Mouse (Mus musculus) embryonic facial prominence, embryonic 11.5 days (tissue): ENCODE measurements at regions not wholly inside any gene's neighbourhood (a gene's known extent, or its start where the extent isn't known, plus 50 kb on each side); places are given as distances from the start of the nearest gene placed in this dataset.

Experiments
- ATAC-seq: fragments of 200-750 bp; cut with Nextera tagmentation; replicated peaks from 2 replicates; pipeline ENCODE4 v1.8.0; 2017; ENCODE audit warnings: low read depth; ENCODE audit not compliant: insufficient number of reproducible peaks, low FRiP score, low TSS enrichment
- DNase-seq: peaks from one replicate; pipeline ENCODE4 v3.0.0-alpha.2; 2015; ENCODE audit warnings: low spot score
- H3K27ac ChIP-seq: fragments of 300-500 bp; sonication (generic); replicated peaks from 2 replicates; pipeline ENCODE4 v1.5.1; 2014; ENCODE audit warnings: mild to moderate bottlenecking, low read depth, low read length, control low read depth
- H3K27me3 ChIP-seq: fragments of 300-500 bp; sonication (generic); 2 replicates; pipeline ENCODE4 v1.6.1; 2014; ENCODE audit warnings: mild to moderate bottlenecking, low read length, moderate library complexity, mixed read lengths; ENCODE audit not compliant: control insufficient read depth, insufficient read depth
- H3K36me3 ChIP-seq: fragments of 300-500 bp; sonication (generic); replicated peaks from 2 replicates; pipeline ENCODE4 v1.6.1; 2014; ENCODE audit warnings: low read depth, mild to moderate bottlenecking, low read length, moderate library complexity, mixed read lengths; ENCODE audit not compliant: control insufficient read depth, insufficient read depth
- H3K4me1 ChIP-seq: fragments of 300-500 bp; sonication (generic); 2 replicates; pipeline ENCODE4 v1.6.1; 2014; ENCODE audit warnings: low read length, mixed read lengths; ENCODE audit not compliant: control insufficient read depth, insufficient read depth
- H3K4me2 ChIP-seq: fragments of 300-500 bp; sonication (generic); 2 replicates; pipeline ENCODE4 v1.6.1; 2014; ENCODE audit warnings: low read depth, mild to moderate bottlenecking, control low read depth, low read length, moderate library complexity
- H3K4me3 ChIP-seq: fragments of 300-500 bp; sonication (generic); 2 replicates; pipeline ENCODE4 v1.5.1; 2014; ENCODE audit warnings: low read depth, low read length, control low read depth
- H3K9ac ChIP-seq: fragments of 300-500 bp; sonication (generic); replicated peaks from 2 replicates; pipeline ENCODE4 v1.6.1; 2014; ENCODE audit warnings: mild to moderate bottlenecking, control low read depth, low read length
- H3K9me3 ChIP-seq: fragments of 300-500 bp; sonication (generic); replicated peaks from 2 replicates; pipeline ENCODE4 v1.6.1; 2016; ENCODE audit warnings: mild to moderate bottlenecking, low read length, inconsistent platforms, mixed read lengths; ENCODE audit not compliant: control insufficient read depth
- WGBS: fragments of 180-500 bp; shearing (Covaris S2); extraction: QIAGEN DNeasy Blood & Tissue Kit; methylation state at CpG from one replicate; pipeline ENCODE4 v1.1.7; 2014; 5-methylcytosine and 5-hydroxymethylcytosine counted together

GRCm38 (mm10) chr13:60427077-60427476 lies 174.7 kb upstream of the Dapk1 start:
- Histone ChIP-seq H3K36me3 (no peaks in the 10 kb centered on the region), H3K4me2 (no peak overlapping the region), H3K27me3 (no peaks in the 10 kb centered on the region; the same call in 1 of the 2 replicates), H3K4me1 (peaks cover 5% of the 10 kb centered on the region), H3K9me3 (no peaks in the 10 kb centered on the region), H3K4me3 (no peak overlapping the region), H3K9ac (no peak overlapping the region), H3K27ac (no peak overlapping the region)
- 52% methylated on average over 7 of the region's 7 CpGs for WGBS
- ATAC-seq (no peak), DNase-seq (no peak)

- Histone ChIP-seq H3K9ac (peak overlapping the region; percentile 7; the same call in 1 of the 2 replicates), H3K4me3 (no peak overlapping the region), H3K4me2 (no peak overlapping the region; the same call in 1 of the 2 replicates), H3K9me3 (no peaks in the 10 kb centered on the region), H3K27me3 (no peaks in the 10 kb centered on the region; the same call in 1 of the 2 replicates), H3K36me3 (no peaks in the 10 kb centered on the region), H3K27ac (0 out of 2 replicates have a peak overlapping the region, but pooled peaks have one; percentile 59), H3K4me1 (peaks cover 5% of the 10 kb centered on the region)
- ATAC-seq (no peak), DNase-seq (peak; percentile 27)
- 20% methylated on average over 12 of the region's 12 CpGs for WGBS
Observed at GRCm38 (mm10) chr13:60427755-60428385, 173.9 kb upstream of the Dapk1 start.

- no peaks in the 10 kb centered on the region for H3K9me3 ChIP-seq
- H3K9ac ChIP-seq, result no peak overlapping the region
- peaks cover 5% of the 10 kb centered on the region for H3K4me1 ChIP-seq
- no peaks in the 10 kb centered on the region; the same call in 1 of the 2 replicates for H3K27me3 ChIP-seq
- H3K4me3 ChIP-seq, result no peak overlapping the region
- H3K36me3 ChIP-seq, result no peaks in the 10 kb centered on the region
- DNase-seq, result no peak
- no peak overlapping the region for H3K27ac ChIP-seq
- ATAC-seq, result no peak
- H3K4me2 ChIP-seq, result no peak overlapping the region
- WGBS, result 68% methylated on average over 3 of the region's 3 CpGs
Observed at GRCm38 (mm10) chr13:60429148-60429547, 172.6 kb upstream of the Dapk1 start.

DNA sequence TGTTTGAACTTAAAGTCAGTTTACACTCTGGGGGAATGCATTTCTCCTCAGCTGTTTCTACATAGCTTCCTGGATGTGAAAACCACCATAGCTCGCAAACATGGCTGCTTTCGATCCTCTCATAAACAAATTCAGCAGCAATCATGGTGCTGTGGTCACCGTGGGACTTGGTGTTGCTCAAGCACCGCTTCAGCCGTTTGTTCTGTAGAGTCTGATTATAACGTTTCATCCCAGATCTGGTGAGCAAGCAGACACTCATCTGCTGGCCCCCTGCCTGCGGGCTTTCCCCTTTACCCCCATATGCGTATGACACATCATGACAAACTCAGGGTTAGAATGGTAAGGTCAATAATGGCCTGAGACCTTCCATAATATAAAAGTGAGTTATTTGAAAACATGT lies 170.3 kb upstream of the Dapk1 start:
- Histone ChIP-seq H3K36me3 (no peaks in the 10 kb centered on the region), H3K9me3 (no peaks in the 10 kb centered on the region), H3K4me2 (no peak overlapping the region), H3K9ac (no peak overlapping the region), H3K4me3 (no peak overlapping the region), H3K4me1 (peaks cover 5% of the 10 kb centered on the region; the same call in 1 of the 2 replicates), H3K27ac (no peak overlapping the region), H3K27me3 (no peaks in the 10 kb centered on the region; the same call in 1 of the 2 replicates)
- no peak for DNase-seq
- WGBS, result 85% methylated on average over 8 of the region's 8 CpGs
- no peak for ATAC-seq

- Histone ChIP-seq H3K4me2 (no peak overlapping the region), H3K36me3 (no peaks in the 10 kb centered on the region), H3K4me1 (no peaks in the 10 kb centered on the region), H3K27ac (peak overlapping the region; percentile 77), H3K4me3 (no peak overlapping the region), H3K9me3 (no peaks in the 10 kb centered on the region), H3K9ac (no peak overlapping the region), H3K27me3 (no peaks in the 10 kb centered on the region)
- 0 out of 2 replicates have a peak, but pooled peaks have one; percentile 44 for ATAC-seq
- 38% methylated on average over 11 of the region's 11 CpGs for WGBS
- peak; percentile 73 for DNase-seq
Observed at GRCm38 (mm10) chr13:60434221-60435210, 167.2 kb upstream of the Dapk1 start.

DNA sequence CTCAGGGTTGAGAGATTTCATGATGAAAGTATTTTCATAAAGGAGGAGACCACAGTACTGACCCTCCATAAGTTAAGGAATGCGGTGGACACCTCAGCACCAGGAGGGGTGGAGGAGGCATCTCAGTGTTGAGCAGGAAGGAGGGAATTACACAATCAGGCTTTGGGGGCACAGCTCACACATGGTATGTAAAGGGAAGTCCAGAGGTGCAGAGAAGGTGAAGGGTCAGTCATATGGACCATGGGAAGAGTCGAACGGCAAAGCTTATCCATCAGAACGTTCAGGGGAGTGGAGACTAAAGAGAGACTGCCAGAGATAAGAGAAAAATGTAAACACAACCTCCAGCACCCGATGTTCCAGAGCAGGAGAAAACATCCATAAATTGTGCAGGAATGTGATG lies 166.4 kb upstream of the Dapk1 start:
- peak overlapping the region; percentile 77 for H3K27ac ChIP-seq
- no peak overlapping the region; the same call in 1 of the 2 replicates for H3K9ac ChIP-seq
- H3K4me3 ChIP-seq, result no peak overlapping the region
- H3K4me1 ChIP-seq, result no peaks in the 10 kb centered on the region
- 39% methylated on average over 5 of the region's 5 CpGs for WGBS
- no peaks in the 10 kb centered on the region for H3K36me3 ChIP-seq
- peak; percentile 26 for DNase-seq
- no peaks in the 10 kb centered on the region for H3K9me3 ChIP-seq
- ATAC-seq, result no peak
- H3K27me3 ChIP-seq, result no peaks in the 10 kb centered on the region
- H3K4me2 ChIP-seq, result no peak overlapping the region

DNA sequence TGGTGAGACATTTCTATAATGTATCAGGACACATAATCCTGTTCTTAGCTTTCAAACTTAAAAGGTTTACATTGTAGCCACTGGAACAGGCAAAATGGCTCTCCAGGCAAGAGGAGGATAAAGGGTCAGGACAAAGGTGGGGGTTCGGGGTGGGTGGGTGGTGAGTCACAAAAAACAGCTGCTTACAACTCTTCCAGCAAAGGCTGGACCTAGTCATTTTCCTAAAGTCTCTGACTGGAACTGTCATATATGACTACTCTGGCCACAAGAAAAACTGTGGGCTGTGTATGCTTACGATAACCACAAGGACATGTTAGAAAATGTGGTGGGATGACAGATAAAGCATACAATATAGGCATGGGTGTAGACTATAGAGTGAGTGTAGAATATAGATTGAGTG lies 163.6 kb upstream of the Dapk1 start:
- ATAC-seq, result no peak
- Histone ChIP-seq H3K4me3 (no peak overlapping the region), H3K9ac (no peak overlapping the region), H3K4me2 (no peak overlapping the region), H3K36me3 (no peaks in the 10 kb centered on the region), H3K27me3 (no peaks in the 10 kb centered on the region), H3K9me3 (no peaks in the 10 kb centered on the region), H3K27ac (no peak overlapping the region), H3K4me1 (no peaks in the 10 kb centered on the region)
- WGBS, result 88% methylated on average over 2 of the region's 2 CpGs
- no peak for DNase-seq

DNA sequence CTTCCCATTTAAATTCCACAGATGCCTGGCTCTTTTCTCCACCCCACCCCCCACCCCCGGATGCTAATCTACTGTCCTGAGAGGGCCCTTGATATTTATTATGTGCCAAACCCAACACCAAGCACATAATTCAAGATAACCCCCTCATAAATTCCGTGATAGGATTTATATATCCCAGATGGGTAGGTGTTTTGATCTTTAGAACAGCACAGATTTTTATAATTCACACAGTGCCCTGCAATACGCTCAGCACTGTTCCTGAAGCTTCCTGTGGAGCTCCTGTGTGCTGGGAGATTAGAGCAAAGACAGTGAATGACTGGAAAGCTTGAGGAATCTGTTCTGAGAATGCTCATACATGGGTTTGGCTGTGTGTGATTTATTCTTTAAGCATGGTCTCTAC lies 161.2 kb upstream of the Dapk1 start:
- Histone ChIP-seq H3K27me3 (no peaks in the 10 kb centered on the region), H3K9me3 (no peaks in the 10 kb centered on the region), H3K9ac (no peak overlapping the region), H3K4me1 (no peaks in the 10 kb centered on the region), H3K4me2 (no peak overlapping the region), H3K27ac (no peak overlapping the region), H3K36me3 (no peaks in the 10 kb centered on the region), H3K4me3 (no peak overlapping the region)
- no peak for ATAC-seq
- no peak for DNase-seq
- WGBS, result 44% methylated on average over 3 of the region's 3 CpGs
